Mouse (Mus musculus): ENCODE measurements at regions not wholly inside any gene's neighbourhood (a gene's known extent, or its start where the extent isn't known, plus 50 kb on each side); places are given as distances from the start of the nearest gene placed in this dataset.

DNA sequence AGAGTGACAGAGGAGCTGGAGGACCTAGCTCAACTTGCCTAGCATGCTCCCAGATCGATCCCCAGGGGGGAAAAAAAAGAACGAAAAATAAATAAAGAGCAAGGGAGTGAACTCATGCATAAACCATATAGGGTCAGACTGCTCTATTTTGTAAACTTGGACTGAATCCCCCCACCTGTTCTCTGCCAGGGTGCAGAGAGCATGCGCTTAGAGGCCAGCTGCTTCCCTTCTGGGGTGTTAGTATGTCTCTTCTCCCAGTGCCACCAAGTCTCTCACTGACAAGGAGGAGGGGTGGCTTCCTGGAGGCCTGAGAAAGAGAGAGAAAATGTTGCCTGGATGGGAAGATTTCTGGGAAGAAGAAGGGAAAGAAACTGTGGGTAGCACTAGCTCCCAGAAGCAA, 76.1 kb downstream of the Sik1 start:
- Histone ChIP-seq H3K27ac (no peak overlapping the region), H3K4me2 (no peak overlapping the region), H3K4me3 (replicated peaks) (no peak overlapping the region), H3K27me3 (no peaks in the 10 kb centered on the region), H3K36me3 (replicated peaks) (no peaks in the 10 kb centered on the region), H3K9ac (no peak overlapping the region), H3K9me3 (no peaks in the 10 kb centered on the region), H3K4me1 (peaks cover 16% of the 10 kb centered on the region)
- ATAC-seq (ENCODE audit: low FRiP score): no peak
- 87% methylated on average over 3 of the region's 3 CpGs for WGBS

DNA sequence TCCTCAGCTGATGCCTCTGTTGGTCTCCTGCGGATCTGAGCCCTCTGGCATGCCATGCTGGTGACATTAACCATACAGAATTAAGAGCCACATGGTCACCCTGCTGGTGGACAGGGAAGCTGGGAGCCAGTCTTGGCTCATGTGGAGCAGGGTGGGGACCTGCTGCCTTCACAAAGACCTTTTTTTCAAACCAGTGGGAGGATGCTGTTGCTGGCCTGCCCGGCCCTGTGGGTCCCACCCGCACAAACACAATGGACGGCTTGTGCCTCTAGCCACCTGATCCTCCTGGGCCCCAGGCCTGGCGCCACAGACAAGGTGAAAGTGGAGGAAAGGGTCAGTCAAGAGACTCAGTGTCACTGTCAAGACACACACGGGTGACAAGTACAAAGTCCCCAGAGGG, 73.4 kb downstream of the Sik1 start:
- WGBS: 83% methylated on average over 6 of the region's 6 CpGs
- H3K27ac ChIP-seq: no peak overlapping the region

DNA sequence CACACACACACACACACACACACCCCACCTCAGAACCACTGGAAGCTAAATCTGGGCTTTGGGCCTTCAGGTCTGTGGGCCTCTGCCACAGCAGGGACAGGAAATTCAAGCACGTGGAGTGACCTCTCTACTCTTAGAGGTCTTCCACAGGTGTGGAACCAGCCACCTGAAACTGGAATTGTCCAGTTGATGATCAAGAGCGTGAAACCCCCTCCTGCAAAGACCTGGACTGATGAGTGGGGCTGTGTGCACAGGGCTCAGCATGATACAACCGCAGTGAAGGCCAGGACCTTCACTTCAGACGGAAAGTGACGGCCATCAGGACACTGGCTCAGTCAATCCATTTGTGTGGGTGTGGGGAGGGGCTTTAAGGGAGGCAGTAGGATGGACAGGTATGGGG, 72.5 kb downstream of the Sik1 start:
- H3K27ac ChIP-seq: no peak overlapping the region

More for the DNA sequence above, 73.4 kb downstream of the Sik1 start:
- no peak overlapping the region for H3K9ac ChIP-seq
- H3K36me3 ChIP-seq (replicated peaks): no peaks in the 10 kb centered on the region
- H3K4me3 ChIP-seq (replicated peaks): no peak overlapping the region
- H3K27me3 ChIP-seq: no peaks in the 10 kb centered on the region
- H3K9me3 ChIP-seq: no peaks in the 10 kb centered on the region
- no peak for ATAC-seq (ENCODE audit: low FRiP score)
- no peak overlapping the region for H3K4me2 ChIP-seq
- H3K4me1 ChIP-seq: peaks cover 11% of the 10 kb centered on the region

DNA sequence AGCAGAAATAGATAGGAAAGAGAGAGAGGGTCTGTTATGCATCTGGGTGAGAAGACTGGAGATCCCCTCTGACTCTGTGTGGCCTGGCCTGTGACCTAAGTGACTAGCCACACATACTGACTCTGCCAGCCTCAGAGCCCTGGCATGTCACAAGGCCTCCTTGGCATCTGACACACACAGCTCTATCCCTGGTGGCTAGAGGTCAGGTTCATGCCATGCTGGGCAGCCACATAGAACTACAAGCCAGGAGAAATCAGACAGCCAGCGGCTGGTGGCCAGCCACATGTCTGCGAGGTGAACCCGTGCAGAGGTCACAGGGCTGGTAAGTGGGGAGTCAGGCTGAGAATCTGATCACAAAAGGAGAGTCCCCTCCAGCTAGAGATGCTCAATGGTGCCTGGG, 67.3 kb downstream of the Sik1 start:
- Histone ChIP-seq H3K9ac (no peak overlapping the region), H3K36me3 (replicated peaks) (no peaks in the 10 kb centered on the region), H3K4me3 (replicated peaks) (no peak overlapping the region), H3K9me3 (no peaks in the 10 kb centered on the region), H3K4me2 (no peak overlapping the region), H3K4me1 (peaks cover 32% of the 10 kb centered on the region), H3K27me3 (peaks cover 4% of the 10 kb centered on the region; the same call in 1 of the 2 replicates), H3K27ac (no peak overlapping the region)
- 93% methylated on average over 3 of the region's 3 CpGs for WGBS
- no peak for ATAC-seq (ENCODE audit: low FRiP score)

More for the DNA sequence above, 72.5 kb downstream of the Sik1 start:
- Histone ChIP-seq H3K27me3 (no peaks in the 10 kb centered on the region), H3K9ac (no peak overlapping the region), H3K4me2 (no peak overlapping the region), H3K36me3 (replicated peaks) (no peaks in the 10 kb centered on the region), H3K9me3 (no peaks in the 10 kb centered on the region), H3K4me3 (replicated peaks) (no peak overlapping the region), H3K4me1 (peaks cover 2% of the 10 kb centered on the region; the same call in 1 of the 2 replicates)
- no peak for ATAC-seq (ENCODE audit: low FRiP score)
- 91% methylated on average over 5 of the region's 5 CpGs for WGBS

DNA sequence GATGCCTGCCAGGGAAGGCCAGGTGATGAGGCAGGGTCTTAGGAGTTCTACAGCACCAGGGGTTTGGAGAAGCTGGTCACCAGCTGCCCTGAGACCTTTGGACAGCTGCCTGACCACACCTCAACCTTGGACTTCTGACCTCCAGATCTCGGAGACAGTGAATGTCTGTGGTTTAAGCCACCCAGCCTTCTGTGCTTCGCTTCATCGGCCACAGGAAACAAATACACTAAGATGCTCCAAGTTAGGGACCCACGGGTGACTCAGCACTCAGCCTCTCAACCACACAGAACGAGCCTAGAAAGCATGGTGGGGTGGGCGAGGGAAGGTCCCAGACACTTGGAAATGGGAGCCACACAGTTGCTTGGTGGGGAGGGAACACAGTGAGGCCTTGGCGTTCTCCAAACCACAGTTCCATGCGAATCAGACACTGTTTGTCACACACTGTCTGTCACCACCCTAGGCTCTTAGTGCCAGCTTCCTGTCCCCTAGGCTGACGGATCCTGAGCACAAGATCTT, 66.5 kb downstream of the Sik1 start:
- ATAC-seq (ENCODE audit: low FRiP score): no peak
- H3K27ac ChIP-seq: peak overlapping the region; percentile 80; the same call in 1 of the 2 replicates
- 88% methylated on average over 9 of the region's 9 CpGs for WGBS
- H3K27me3 ChIP-seq: peaks cover 5% of the 10 kb centered on the region; the same call in 1 of the 2 replicates
- H3K36me3 ChIP-seq (replicated peaks): no peaks in the 10 kb centered on the region
- H3K9ac ChIP-seq: no peak overlapping the region
- H3K9me3 ChIP-seq: no peaks in the 10 kb centered on the region
- peaks cover 32% of the 10 kb centered on the region for H3K4me1 ChIP-seq
- no peak overlapping the region for H3K4me2 ChIP-seq
- H3K4me3 ChIP-seq (replicated peaks): no peak overlapping the region

DNA sequence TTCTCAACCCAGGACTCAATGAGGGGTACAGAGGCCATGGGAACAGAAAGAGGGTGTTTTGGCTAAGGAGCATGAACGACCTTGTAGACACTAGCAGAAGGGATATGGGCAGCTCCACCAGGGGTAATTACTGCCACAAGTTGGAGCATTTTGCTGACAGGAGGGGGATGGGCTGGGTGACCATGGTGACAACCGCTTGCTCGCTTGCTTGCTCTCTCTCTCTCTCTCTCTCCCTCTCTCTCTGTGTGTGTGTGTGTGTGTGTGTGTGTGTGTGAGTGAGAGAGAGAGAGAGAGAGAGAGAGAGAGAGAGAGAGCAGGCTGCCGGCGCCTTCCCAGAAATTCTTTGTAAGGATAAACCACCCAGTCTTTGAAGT, 65.7 kb downstream of the Sik1 start:
- no peaks in the 10 kb centered on the region for H3K9me3 ChIP-seq
- 2% methylated on average over 5 of the region's 5 CpGs for WGBS
- H3K27me3 ChIP-seq: peaks cover 8% of the 10 kb centered on the region; the same call in 1 of the 2 replicates
- H3K27ac ChIP-seq: peak overlapping the region; percentile 80
- no peak overlapping the region for H3K4me3 ChIP-seq (replicated peaks)
- ATAC-seq (ENCODE audit: low FRiP score): peak; percentile 44
- peaks cover 32% of the 10 kb centered on the region for H3K4me1 ChIP-seq
- H3K36me3 ChIP-seq (replicated peaks): no peaks in the 10 kb centered on the region
- peak overlapping the region; percentile 39; the same call in 1 of the 2 replicates for H3K4me2 ChIP-seq
- peak overlapping the region; percentile 29; the same call in 1 of the 2 replicates for H3K9ac ChIP-seq

DNA sequence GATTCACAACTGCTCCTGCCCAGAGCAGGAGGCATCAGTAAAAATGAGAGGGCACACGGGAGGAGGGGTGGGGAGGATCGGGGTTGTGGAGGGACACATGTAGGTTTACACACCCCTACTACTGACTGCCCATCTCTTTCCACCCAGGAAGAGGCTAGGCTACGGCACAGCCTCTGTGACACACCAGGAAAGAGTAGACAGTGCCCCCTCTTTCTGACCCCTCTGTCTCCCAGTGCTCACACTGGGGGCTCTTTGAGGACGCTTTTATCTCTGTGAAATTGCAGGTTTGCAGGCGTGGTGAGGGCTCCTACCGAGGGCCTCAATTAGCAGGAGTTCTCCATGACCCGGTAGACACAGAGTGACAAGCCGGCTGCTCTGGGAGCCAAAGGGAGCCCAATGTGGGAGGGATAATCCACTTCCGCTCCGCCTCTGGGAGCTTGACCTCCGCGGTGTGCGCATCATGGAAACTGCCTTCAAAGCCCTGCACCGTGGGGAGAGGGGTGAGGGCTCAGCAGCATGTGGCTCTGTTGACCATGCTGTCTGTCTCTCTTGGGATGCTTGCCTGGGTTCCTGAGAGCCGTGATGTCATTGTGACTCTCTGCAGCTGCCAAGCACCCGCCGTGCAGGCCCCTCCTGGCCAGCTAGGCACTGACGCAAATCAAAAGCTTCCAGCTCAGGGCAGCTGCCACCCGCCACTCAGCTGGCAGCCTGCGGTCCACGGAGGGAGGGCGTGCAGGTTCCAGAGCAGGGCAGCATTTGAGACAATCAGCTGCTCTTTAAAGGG, 65.1 kb downstream of the Sik1 start:
- Histone ChIP-seq H3K4me1 (peaks cover 32% of the 10 kb centered on the region), H3K4me2 (peak overlapping the region; percentile 39), H3K9me3 (no peaks in the 10 kb centered on the region), H3K36me3 (replicated peaks) (no peaks in the 10 kb centered on the region), H3K27ac (peak overlapping the region; percentile 80), H3K27me3 (peaks cover 11% of the 10 kb centered on the region; the same call in 1 of the 2 replicates), H3K9ac (peak overlapping the region; percentile 29), H3K4me3 (replicated peaks) (no peak overlapping the region)
- 7% methylated on average over 22 of the region's 22 CpGs for WGBS
- ATAC-seq (ENCODE audit: low FRiP score): peak; percentile 76

DNA sequence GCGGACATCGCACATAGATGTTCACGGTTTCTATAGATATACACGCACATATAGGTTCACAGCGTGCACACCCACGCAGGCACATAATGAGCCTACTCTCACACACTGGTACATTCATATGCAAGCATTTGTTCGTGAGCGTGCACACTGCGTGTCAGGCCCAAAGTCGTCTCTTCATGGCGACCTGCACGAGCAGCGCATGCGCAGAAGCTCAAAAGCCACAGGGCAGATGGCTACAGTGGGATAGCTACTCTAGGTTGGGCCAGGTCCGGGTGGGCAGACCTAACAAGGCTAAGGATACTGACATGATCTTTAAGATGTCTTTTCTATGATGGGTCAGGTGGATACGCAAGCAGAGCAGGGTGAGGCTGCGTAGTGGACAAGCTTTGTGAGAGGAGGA, 63.9 kb downstream of the Sik1 start:
- peaks cover 32% of the 10 kb centered on the region for H3K4me1 ChIP-seq
- H3K27me3 ChIP-seq: peaks cover 11% of the 10 kb centered on the region; the same call in 1 of the 2 replicates
- no peaks in the 10 kb centered on the region for H3K9me3 ChIP-seq
- 94% methylated on average over 17 of the region's 17 CpGs for WGBS
- no peaks in the 10 kb centered on the region for H3K36me3 ChIP-seq (replicated peaks)
- no peak overlapping the region for H3K4me2 ChIP-seq
- H3K9ac ChIP-seq: no peak overlapping the region
- ATAC-seq (ENCODE audit: low FRiP score): no peak
- H3K27ac ChIP-seq: no peak overlapping the region
- no peak overlapping the region for H3K4me3 ChIP-seq (replicated peaks)

DNA sequence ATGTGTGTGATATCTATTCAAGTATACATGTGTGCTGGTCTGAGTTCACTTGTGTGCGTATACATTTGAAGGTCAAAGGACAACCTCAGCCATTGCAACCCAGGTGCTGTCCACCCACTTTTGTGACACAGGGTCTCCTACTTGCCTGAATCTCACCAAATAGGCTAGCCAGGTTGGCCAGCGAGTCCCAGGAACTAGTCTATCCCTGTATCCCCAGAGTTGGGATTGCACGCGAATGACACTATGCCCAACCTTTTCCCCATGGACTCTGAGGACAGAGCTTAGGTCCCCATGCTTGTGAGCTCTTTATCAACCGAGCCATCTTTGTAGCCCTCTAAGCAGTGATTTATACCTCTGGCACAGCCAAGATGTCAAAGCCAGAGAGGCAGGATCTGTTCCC, 62.6 kb downstream of the Sik1 start:
- 93% methylated on average over 5 of the region's 5 CpGs for WGBS
- Histone ChIP-seq H3K36me3 (replicated peaks) (no peaks in the 10 kb centered on the region), H3K4me3 (replicated peaks) (no peak overlapping the region), H3K4me2 (no peak overlapping the region), H3K9me3 (no peaks in the 10 kb centered on the region), H3K27me3 (peaks cover 11% of the 10 kb centered on the region; the same call in 1 of the 2 replicates), H3K27ac (no peak overlapping the region), H3K4me1 (peaks cover 30% of the 10 kb centered on the region), H3K9ac (no peak overlapping the region)
- no peak for ATAC-seq (ENCODE audit: low FRiP score)

DNA sequence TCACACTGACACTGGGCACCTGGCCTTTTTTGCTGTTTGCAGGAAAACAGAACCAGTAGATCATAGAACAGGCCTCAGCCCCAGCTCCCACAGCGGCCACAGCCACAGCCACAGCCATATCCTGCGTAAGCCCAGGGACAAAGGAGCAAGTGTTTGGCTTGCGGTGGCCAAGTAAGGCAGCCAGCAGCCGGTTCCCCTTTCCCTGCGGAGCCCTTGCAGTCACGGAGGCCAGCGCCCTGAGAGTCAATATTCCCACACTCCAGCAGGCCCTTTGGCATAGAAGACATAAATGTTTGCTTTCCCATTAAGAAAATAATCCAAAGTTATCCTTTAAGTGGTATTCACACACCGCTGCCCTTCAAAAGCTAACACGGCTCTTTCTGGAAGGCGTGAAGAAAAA, 62.1 kb downstream of the Sik1 start:
- no peak overlapping the region for H3K4me2 ChIP-seq
- WGBS: 48% methylated on average over 10 of the region's 10 CpGs
- H3K9me3 ChIP-seq: no peaks in the 10 kb centered on the region
- no peak for ATAC-seq (ENCODE audit: low FRiP score)
- H3K27me3 ChIP-seq: peaks cover 11% of the 10 kb centered on the region; the same call in 1 of the 2 replicates
- no peak overlapping the region for H3K9ac ChIP-seq
- no peak overlapping the region for H3K4me3 ChIP-seq (replicated peaks)
- no peak overlapping the region for H3K27ac ChIP-seq
- peaks cover 30% of the 10 kb centered on the region for H3K4me1 ChIP-seq
- H3K36me3 ChIP-seq (replicated peaks): no peaks in the 10 kb centered on the region

DNA sequence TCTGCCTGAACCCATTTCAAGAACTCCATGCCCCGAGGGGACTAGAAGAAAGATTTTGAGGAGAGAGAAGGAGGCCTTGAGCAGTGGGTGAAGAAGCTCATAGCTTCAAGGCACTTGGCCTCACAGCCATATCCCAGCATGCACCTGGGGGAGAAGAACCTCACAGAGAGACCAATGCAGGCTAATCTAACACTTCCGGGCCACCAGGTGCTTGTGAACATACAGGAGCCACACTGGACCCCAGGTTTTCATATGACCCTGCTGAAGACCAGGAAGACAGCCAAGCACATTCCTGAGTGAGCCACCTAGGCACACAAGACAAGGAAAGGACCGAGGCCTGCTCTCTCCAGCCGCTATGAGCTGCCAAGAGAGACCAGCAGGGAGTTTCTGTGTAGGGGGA, 61.6 kb downstream of the Sik1 start:
- H3K4me1 ChIP-seq: peaks cover 30% of the 10 kb centered on the region
- no peak overlapping the region for H3K9ac ChIP-seq
- H3K36me3 ChIP-seq (replicated peaks): no peaks in the 10 kb centered on the region
- peaks cover 11% of the 10 kb centered on the region; the same call in 1 of the 2 replicates for H3K27me3 ChIP-seq
- no peak overlapping the region for H3K27ac ChIP-seq
- H3K9me3 ChIP-seq: no peaks in the 10 kb centered on the region
- ATAC-seq (ENCODE audit: low FRiP score): no peak
- H3K4me2 ChIP-seq: no peak overlapping the region
- WGBS: 79% methylated on average over 4 of the region's 4 CpGs
- H3K4me3 ChIP-seq (replicated peaks): no peak overlapping the region

Measured in forebrain, embryonic 12.5 days (tissue).